Mouse (Mus musculus) small intestine, adult 2 months (tissue): Measurements from ENCODE around the gene Slc4a4.

Experiments used
- CTCF ChIP-seq: fragments of 200-500 bp; IDR thresholded peaks from 2 replicates; pipeline ENCODE4 v1.5.1; 2012; ENCODE audit warnings: low read depth, mild to moderate bottlenecking, control low read depth, inconsistent platforms, low read length, moderate library complexity, mixed read lengths; ENCODE audit not compliant: insufficient replicate concordance, insufficient read length; ENCODE audit errors: extremely low read depth
- POLR2A ChIP-seq: fragments of 200-500 bp; IDR thresholded peaks from 2 replicates; pipeline ENCODE4 v1.6.1; 2012; ENCODE audit warnings: low read depth, mild to moderate bottlenecking, control low read depth, inconsistent platforms, low read length, moderate library complexity

- TF ChIP-seq CTCF (no peak), POLR2A (no peak)
Measured at GRCm38 (mm10) chr5:89146276-89146675, 259.7 kb downstream of the Slc4a4 start.
